In the genomic region with DNA sequence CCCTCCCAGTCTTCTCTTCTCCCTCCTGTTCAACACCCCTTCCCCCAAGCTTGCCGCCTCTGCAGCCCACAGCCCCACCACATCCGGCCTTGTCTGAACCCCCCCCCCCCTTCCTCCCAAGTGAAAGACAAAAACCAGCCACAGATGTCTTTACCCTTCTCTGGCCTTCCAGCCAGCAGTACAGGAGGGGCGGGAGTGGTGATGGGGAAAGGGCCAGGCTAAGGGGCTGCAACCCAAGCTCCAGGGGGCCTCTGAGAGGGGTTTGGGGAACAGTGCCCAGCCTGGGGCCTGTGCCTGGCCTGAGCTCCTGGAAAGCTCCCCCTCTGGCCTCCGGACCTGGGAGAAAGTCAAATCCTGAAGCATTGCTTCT, we compare ENCODE assay signal across 9 mouse cellular contexts. TPM values are rescaled to one million over a fixed set of nuclear protein-coding genes. Genes with fewer than 3 reads are reported as not detected.
DNase-seq lines count a peak whose midpoint lies in the region; ATAC-seq lines count a peak whose summit lies in the region.
"Had no signal": no experiment of that assay in that cellular context is flagged by ENCODE, and none has a peak within 500 bp of the region (broad histone marks: within the 10 kb centered on the region; RNA-seq: fewer than 3 reads in every experiment).

No protein-coding gene starts in this region.

- no peaks in the 10 kb centered on the region for H3K27me3 ChIP-seq in forebrain, embryonic 11.5 days (ENCODE audit: control insufficient read depth, insufficient read depth, low read length)
- no peaks in the 10 kb centered on the region for H3K27me3 ChIP-seq in forebrain, embryonic 16.5 days (replicated peaks; ENCODE audit: control insufficient read depth, insufficient read depth, low read length)
- peaks cover 7% of the 10 kb centered on the region for H3K27me3 ChIP-seq in neural tube, embryonic 15.5 days (replicated peaks)
- H3K27me3 ChIP-seq in liver, embryonic 13.5 days: peaks cover 42% of the 10 kb centered on the region

- ATAC-seq in forebrain, embryonic 11.5 days (replicated peaks; ENCODE audit: low FRiP score): no peak
- ATAC-seq in forebrain, embryonic 16.5 days: no peak
- ATAC-seq in neural tube, embryonic 15.5 days (ENCODE audit: low FRiP score): no peak
- ATAC-seq in liver, embryonic 13.5 days (ENCODE audit: low read depth): peak; percentile 13; the same call in 1 of the 2 replicates

- H3K27ac ChIP-seq in forebrain, embryonic 11.5 days (ENCODE audit: low read depth, low read length): peak overlapping the region; percentile 48; the same call in 1 of the 2 replicates
- no peak overlapping the region for H3K27ac ChIP-seq in forebrain, embryonic 16.5 days (ENCODE audit: low read length)
- H3K27ac ChIP-seq in neural tube, embryonic 15.5 days (replicated peaks): no peak overlapping the region; the same call in none of the 2 replicates
- H3K27ac ChIP-seq in liver, embryonic 13.5 days: peak overlapping the region; percentile 53

- 0 out of 2 replicates have a peak, but pooled peaks cover 7% of the 10 kb centered on the region for H3K4me1 ChIP-seq in forebrain, embryonic 11.5 days (replicated peaks; ENCODE audit: control insufficient read depth, insufficient read depth, low read length)
- H3K4me1 ChIP-seq in forebrain, embryonic 16.5 days (replicated peaks; ENCODE audit: control insufficient read depth, insufficient read depth, low read length): peaks cover 22% of the 10 kb centered on the region
- peaks cover 30% of the 10 kb centered on the region for H3K4me1 ChIP-seq in neural tube, embryonic 15.5 days
- peaks cover 43% of the 10 kb centered on the region for H3K4me1 ChIP-seq in liver, embryonic 13.5 days (replicated peaks)

- H3K9me3 ChIP-seq in forebrain, embryonic 11.5 days (ENCODE audit: control insufficient read depth, low read length): no peaks in the 10 kb centered on the region
- H3K9me3 ChIP-seq in forebrain, embryonic 16.5 days (ENCODE audit: control insufficient read depth, low read length): no peaks in the 10 kb centered on the region
- H3K9me3 ChIP-seq in neural tube, embryonic 15.5 days (replicated peaks): no peaks in the 10 kb centered on the region
- no peaks in the 10 kb centered on the region for H3K9me3 ChIP-seq in liver, embryonic 13.5 days (replicated peaks)

- peak; percentile 61 for DNase-seq in forebrain, embryonic 11.5 days (ENCODE audit: low spot score)
- peak; percentile 66 for DNase-seq in neural tube, embryonic 10.5 days (ENCODE audit: extremely low spot score, low spot score)
- no peak for DNase-seq in liver, embryonic 13.5 days
- peak; percentile 81 for DNase-seq in thymus, postnatal 4 days
- DNase-seq in gastrocnemius, postnatal 25 days: no peak
- DNase-seq in frontal cortex, postnatal 36 days (ENCODE audit: low spot score in 2 of 2): no peak
- DNase-seq: cerebellum, adult 18-20 months had no signal

- no peak overlapping the region for H3K9ac ChIP-seq in forebrain, embryonic 11.5 days (ENCODE audit: low read length)
- no peak overlapping the region for H3K9ac ChIP-seq in forebrain, embryonic 16.5 days (replicated peaks; ENCODE audit: low read depth, low read length)
- no peak overlapping the region for H3K9ac ChIP-seq in neural tube, embryonic 15.5 days (replicated peaks)
- no peak overlapping the region for H3K9ac ChIP-seq in liver, embryonic 13.5 days

- WGBS in forebrain, embryonic 11.5 days: 39% methylated on average over 4 of the region's 4 CpGs
- WGBS in forebrain, embryonic 16.5 days: 35% methylated on average over 4 of the region's 4 CpGs
- 32% methylated on average over 3 of the region's 4 CpGs for WGBS in neural tube, embryonic 15.5 days
- WGBS in liver, embryonic 13.5 days (ENCODE audit: insufficient replicate concordance): 9% methylated on average over 4 of the region's 4 CpGs

- no peaks in the 10 kb centered on the region for H3K36me3 ChIP-seq in forebrain, embryonic 11.5 days (ENCODE audit: control insufficient read depth, insufficient read depth, low read length)
- no peaks in the 10 kb centered on the region for H3K36me3 ChIP-seq in forebrain, embryonic 16.5 days (ENCODE audit: control insufficient read depth, insufficient read depth)
- no peaks in the 10 kb centered on the region for H3K36me3 ChIP-seq in neural tube, embryonic 15.5 days
- no peaks in the 10 kb centered on the region for H3K36me3 ChIP-seq in liver, embryonic 13.5 days

- no peak overlapping the region for H3K4me2 ChIP-seq in forebrain, embryonic 11.5 days (ENCODE audit: low read depth, low read length, severe bottlenecking)
- no peak overlapping the region for H3K4me2 ChIP-seq in forebrain, embryonic 16.5 days (ENCODE audit: low read length)
- no peak overlapping the region for H3K4me2 ChIP-seq in neural tube, embryonic 15.5 days
- no peak overlapping the region for H3K4me2 ChIP-seq in liver, embryonic 13.5 days

- no peak overlapping the region for H3K4me3 ChIP-seq in forebrain, embryonic 11.5 days (ENCODE audit: low read depth, low read length)
- no peak overlapping the region for H3K4me3 ChIP-seq in forebrain, embryonic 16.5 days (replicated peaks; ENCODE audit: low read length)
- H3K4me3 ChIP-seq in neural tube, embryonic 15.5 days (replicated peaks): no peak overlapping the region
- no peak overlapping the region for H3K4me3 ChIP-seq in liver, embryonic 13.5 days (replicated peaks)

RNA-seq across cellular contexts. Expression of a gene that starts 7.0 kb away (rescaled TPM):
- polyA plus RNA-seq in forebrain, embryonic 11.5 days (2014; fragmentation: Nextera tagmentation; extraction: Ambion mirVana): 0.31 TPM in 1 of 2 replicates, not detected in the other
- 0.16 TPM in 1 of 2 replicates, not detected in the other for polyA plus RNA-seq in forebrain, embryonic 16.5 days (2015; fragmentation: Nextera tagmentation; extraction: Ambion mirVana)
- 0.52 TPM in 1 of 2 replicates, not detected in the other for polyA plus RNA-seq in neural tube, embryonic 15.5 days (2015; fragmentation: Nextera tagmentation; extraction: Ambion mirVana)
- 0.07 and 0.17 TPM in 2 replicates for polyA plus RNA-seq in liver, embryonic 13.5 days (2015; fragmentation: Nextera tagmentation; extraction: Ambion mirVana)
- total RNA-seq in gastrocnemius, postnatal 25 days (2021): not detected

RNA-seq across cellular contexts. Expression of a gene that starts 58.8 kb away (rescaled TPM):
- polyA plus RNA-seq in forebrain, embryonic 11.5 days (2014; fragmentation: Nextera tagmentation; extraction: Ambion mirVana): 0.27 and 0.65 TPM in 2 replicates
- not detected in 2 replicates for polyA plus RNA-seq in forebrain, embryonic 16.5 days (2015; fragmentation: Nextera tagmentation; extraction: Ambion mirVana)
- polyA plus RNA-seq in neural tube, embryonic 15.5 days (2015; fragmentation: Nextera tagmentation; extraction: Ambion mirVana): 0.09 and 0.22 TPM in 2 replicates
- polyA plus RNA-seq in liver, embryonic 13.5 days (2015; fragmentation: Nextera tagmentation; extraction: Ambion mirVana): 0.22 and 0.32 TPM in 2 replicates
- under 1 TPM in 1 of 2 experiments, not detected in 1; 0.05 TPM for total RNA-seq in gastrocnemius, postnatal 25 days (2021)

Comparison
In these comparisons a context has a peak if more than half of its experiments do, and no peak if none do; other contexts are left out.
1. H3K27ac ChIP-seq: peak in forebrain, embryonic 11.5 days (single experiment) and liver, embryonic 13.5 days (single experiment); none in forebrain, embryonic 16.5 days (single experiment) and neural tube, embryonic 15.5 days (single experiment).
2. DNase-seq: peak in forebrain, embryonic 11.5 days (single experiment), neural tube, embryonic 10.5 days (single experiment) and thymus, postnatal 4 days (single experiment); none in liver, embryonic 13.5 days (single experiment), gastrocnemius, postnatal 25 days (single experiment) and frontal cortex, postnatal 36 days (0 of 2).